Mouse (Mus musculus) 3134 (cell line): Measurements from ENCODE around the gene Hus1.
A peak's percentile ranks its signal among the peaks of the same experiment; 100 is the strongest.

Experiments used
- DNase-seq: peaks from one replicate; pipeline ENCODE4 v3.0.0-alpha.2; 2011; ENCODE audit warnings: low spot score; ENCODE audit not compliant: insufficient read length; ENCODE audit errors: extremely low read depth

Hus1 gene

DNA sequence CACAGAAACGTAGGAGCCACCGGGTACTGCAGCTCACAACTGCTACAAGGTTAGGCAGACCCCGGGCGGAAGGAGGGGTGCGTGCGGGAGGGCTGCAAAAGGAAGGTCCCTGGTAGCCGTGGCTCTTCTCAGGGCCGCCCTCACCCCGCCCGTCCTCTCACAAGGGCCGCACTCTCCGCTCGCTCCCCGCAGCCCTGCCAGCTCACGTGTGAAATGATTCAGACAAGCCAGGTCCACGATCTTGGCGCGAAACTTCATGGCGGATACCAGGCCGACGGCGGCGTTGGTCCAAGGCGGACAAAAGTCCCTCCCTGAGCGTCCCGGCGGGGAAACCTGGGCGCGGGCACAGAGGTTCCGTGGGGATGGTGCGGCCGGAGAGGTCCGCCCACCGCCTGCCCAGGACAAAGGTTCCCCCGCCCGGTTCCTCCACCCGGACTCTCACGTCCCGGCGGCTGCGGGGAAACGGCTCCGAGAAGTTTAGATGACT lies at the start of gene Hus1:
Hus1 (minus strand) TSS at position 339 of the 487 bp plus-strand sequence.
- peak; percentile 93 for DNase-seq

DNA sequence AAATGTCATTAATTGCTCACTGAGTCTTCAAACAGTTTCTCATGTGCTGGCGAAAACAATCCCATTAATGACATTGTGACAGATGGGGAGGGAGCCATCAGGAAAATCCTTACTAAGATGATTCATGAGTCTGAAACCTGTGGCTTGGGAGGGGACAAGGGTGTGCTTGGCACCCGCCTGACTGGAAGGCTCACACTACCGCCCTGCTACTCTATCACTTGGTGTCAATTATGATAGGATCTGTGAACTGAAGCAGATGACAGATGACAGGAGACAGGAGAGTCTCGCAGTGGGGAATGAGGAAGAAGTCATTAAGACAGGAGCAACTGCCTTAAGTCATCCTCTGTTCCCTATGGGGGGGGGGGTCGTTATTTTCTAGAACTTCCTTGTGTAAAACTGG lies 49.5 kb upstream of the Hus1 start:
- no peak for DNase-seq

DNA sequence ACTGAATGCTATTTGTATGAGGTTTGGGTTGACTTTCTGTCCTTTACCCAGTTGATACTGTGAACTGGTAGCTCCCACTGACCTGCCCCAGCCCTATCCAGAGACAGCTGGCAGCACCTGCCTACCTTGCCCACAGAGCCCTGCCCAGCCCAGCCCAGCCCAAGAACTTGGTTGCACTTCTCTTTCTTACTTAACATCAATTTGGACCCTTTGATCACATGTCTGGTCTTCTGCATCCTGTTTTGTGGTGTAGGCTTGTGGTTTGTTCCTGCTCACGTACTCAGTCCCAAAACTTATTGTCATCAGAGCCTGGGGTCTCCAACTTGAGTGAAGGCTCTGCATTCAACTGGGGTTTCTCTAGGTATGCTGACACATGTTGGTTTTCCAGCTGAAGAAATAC lies 49.0 kb upstream of the Hus1 start:
- DNase-seq: no peak

DNA sequence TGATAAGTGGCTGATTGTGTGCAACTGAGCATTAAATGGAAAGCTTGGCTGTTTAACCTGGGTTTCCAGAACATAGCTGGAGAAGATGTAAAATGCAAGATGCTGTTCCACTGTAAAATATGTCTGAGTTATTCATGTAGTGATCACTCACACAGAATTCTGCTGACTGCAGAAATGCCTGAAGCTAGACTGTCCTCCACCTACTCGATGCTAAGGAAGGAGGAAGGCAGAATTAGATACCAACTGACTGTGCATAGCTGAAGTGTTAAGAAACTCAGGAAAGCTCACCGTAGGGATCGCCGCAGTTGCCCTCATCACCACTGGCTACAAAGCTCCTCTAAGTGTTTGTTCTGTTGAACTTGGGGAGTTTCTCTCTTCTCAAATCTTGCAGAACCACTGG lies 46.7 kb upstream of the Hus1 start:
- DNase-seq: no peak

DNA sequence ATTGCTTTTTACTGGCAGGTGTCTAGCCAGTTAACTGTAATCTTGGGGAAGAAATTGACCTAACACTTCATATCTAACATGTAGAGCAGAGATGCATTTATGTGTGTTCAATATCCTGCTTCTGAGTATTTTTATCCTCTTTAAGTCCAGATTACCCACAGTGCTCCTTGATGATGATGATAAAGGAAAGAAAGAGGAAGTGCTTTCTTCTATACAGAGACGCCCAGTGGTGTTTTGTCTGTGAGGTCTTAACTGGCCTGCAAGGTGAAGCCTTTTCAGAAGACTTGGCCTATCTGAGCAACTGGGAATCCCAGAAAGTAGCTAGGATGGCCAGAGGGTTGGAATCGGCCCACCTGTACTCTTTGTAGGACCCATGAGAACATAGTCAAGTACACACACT lies 45.9 kb upstream of the Hus1 start:
- DNase-seq: no peak

DNA sequence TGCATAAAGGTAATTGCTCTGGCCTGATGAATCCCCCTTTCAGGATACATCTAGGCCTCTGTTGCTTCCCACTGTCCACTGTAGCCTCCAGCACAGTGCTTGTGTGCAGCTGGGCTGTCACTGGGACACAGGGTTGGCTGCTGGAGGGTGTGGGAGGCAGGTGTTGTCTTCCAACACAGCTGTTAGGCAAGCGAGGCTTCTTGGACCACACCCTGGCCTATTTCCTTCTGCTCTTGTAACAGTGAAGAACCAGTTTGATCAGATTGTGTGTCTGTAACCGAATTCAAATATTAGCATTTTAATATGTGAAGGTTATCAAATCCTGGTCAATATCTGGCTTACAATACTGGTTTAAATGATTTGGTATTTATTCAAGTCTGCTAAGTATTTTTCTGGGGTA lies 40.9 kb upstream of the Hus1 start:
- DNase-seq: no peak

- DNase-seq: no peak
Observed at GRCm38 (mm10) chr11:9050241-9050640, 39.2 kb upstream of the Hus1 start.

DNA sequence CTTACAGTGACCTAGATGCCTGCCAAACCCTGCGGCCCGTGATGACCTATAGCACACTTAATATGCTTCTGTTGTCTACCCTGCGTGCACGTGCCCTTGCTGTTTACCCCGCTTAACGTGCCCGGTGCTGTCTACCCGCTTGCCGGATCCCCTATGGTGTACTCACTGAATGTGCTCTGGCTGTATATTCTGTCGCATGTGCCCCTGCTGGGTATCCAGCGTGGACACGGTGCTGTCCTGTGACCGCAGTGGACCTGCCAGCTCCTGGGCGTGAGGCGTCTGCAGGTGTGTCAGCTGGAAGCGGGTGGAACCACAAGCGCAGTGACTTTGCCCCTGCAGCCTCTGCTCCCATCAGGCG lies 37.7 kb upstream of the Hus1 start, which contains the start of gene Sun3:
Sun3 (minus strand) TSS at position 289 of the 358 bp plus-strand sequence.
- DNase-seq: no peak

- no peak for DNase-seq
Observed at GRCm38 (mm10) chr11:9048011-9048702, 37.2 kb upstream of the Hus1 start, which contains the start of gene Gm11992. Gm11992 (plus strand) TSS chr11:9048594.

DNA sequence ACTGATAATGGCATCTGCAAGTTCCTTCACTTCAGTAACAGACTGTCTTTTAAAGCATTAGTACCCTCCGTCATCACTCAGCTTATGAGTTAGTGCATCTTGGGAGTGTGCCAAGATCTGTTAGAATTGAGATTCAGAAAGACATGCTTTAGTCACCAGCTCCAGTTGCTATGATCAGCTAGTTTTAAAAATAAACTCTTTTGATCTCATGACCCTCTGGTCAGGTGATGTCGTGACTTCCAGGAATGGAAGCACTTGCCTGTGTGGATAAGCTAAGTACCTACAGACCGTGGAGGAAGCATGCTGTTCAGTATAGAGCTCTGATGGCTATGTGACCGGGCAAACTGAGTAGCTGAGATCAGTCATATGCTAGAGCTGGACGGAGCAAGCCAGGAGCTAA lies 36.1 kb upstream of the Hus1 start:
- no peak for DNase-seq

DNA sequence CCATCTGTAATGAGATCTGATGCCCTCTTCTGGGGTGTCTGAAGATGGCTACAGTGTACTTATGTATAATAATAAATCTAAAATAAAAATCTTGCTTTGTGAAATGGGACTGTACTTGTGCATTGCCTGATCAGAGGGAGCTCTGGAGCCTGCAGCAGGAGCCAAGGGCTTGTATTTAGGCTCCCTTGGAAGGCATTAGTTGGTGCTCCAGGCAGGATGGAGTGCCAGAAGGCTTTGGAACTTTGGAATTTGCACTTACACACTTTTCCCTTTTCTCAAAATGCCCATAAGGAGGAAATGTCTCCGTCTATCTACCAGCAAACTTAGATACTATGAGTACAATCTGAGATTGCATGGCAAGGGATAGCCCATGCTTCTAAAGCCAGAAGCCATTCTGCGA lies 35.6 kb upstream of the Hus1 start:
- no peak for DNase-seq

DNA sequence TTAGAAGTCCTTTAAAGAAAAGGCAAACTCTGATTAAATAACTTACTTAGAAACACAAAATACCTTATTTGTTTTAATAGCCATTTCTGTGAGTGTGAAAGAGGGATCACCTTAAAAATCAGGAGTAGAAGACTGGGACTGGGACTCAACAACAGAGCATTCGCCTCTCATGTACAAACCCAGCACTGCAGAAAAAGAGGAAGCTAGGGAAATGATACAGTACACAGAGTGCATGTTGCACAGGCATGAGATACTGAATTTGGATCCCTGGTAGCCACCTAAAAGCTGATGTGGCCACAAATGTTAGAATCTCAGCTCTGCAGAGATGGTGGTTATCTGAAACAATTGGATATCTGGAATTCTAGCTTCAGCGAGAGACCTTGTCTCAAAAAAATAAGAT lies 20.5 kb upstream of the Hus1 start:
- no peak for DNase-seq

- no peak for DNase-seq
Observed at GRCm38 (mm10) chr11:9025211-9025610, 14.2 kb upstream of the Hus1 start.

- no peak for DNase-seq
Observed at GRCm38 (mm10) chr11:9024782-9025181, 13.8 kb upstream of the Hus1 start.

DNA sequence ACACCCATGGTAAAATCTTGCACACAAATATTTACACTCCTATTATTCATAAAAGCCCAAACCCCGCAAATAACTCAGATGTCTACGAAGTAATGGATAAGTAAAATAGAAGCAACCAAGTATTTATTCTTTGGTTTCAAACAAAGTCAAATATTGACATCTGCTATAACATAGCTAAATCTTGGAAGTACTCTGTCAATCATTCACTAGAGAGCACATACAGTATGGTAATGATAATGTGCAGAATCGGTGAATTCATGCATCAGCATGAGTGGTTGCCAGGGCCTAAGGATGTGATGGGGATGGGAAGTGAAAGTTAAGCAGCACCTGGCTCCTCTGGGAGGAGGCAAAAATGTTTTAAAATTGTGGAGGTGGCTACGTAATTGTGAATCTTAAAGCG lies 9.2 kb upstream of the Hus1 start:
- DNase-seq: no peak

DNA sequence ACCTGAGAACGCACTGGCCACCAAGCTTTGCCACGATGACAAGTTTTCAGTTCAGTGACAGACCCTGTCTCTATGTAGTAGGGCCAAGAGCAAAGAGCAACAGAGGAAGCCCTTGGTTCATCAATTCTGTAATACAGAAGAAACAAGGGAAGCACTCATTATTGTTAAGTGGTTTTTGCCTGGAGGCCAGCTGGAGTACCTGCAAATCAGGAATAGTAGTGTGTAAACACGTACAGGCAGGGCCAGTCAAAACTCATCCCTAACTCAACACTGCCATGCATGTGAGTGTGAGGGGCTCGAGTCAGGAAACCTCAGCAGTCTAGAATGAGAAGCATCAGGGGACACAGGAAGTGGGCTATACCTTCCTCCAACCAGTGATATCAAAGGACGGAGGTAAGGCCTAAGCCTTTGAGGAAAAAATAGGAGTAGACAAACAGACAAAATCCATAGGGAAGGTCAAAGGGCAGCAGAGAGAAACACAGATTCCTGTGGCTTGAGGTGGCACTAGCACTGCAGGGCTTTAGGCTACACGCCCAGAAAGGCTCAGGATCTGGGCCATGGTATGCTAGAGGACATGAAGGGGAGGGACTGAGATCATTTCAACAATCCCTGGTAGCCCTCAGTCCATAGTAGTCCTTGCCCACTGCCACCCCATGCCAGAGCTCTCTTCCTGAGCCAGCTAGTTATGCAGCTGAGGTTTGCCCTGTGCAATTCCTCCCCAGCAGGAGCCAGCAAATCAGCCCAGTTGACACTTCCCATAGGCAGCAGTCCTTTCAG lies 7.7 kb upstream of the Hus1 start:
- no peak for DNase-seq

GRCm38 (mm10) chr11:9014740-9015139 lies 3.7 kb upstream of the Hus1 start:
- no peak for DNase-seq

GRCm38 (mm10) chr11:9011348-9011747 lies 357 bp upstream of the Hus1 start:
- DNase-seq: no peak

- no peak for DNase-seq
Observed at GRCm38 (mm10) chr11:9010416-9010815, 575 bp downstream of the Hus1 start.

- no peak for DNase-seq
Observed at GRCm38 (mm10) chr11:9008761-9009160, 2.2 kb downstream of the Hus1 start.

DNA sequence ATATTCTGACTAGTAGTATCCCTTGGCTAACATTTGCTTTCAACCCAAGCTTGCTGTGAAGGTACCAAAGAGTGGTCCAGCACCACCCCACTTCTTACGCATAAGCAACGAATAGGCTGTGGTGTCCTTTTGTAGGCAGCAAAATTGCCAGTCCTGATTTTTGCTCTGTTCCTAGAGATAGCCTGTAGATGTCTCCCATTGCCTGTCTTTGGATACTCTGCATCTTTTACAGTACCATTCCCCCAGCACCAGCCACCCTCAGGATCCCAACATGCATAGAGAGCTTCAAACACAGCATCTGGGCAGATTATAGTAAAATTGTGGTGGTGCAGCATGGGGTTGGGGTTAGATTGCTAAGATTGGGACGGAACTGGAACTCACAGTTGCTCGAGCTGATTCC lies 22.9 kb downstream of the Hus1 start:
- no peak for DNase-seq

GRCm38 (mm10) chr11:8986058-8986457 lies 24.9 kb downstream of the Hus1 start:
- DNase-seq: no peak
